Mouse (Mus musculus) kidney, adult 9 months (tissue): ENCODE measurements at regions not wholly inside any gene's neighbourhood (a gene's known extent, or its start where the extent isn't known, plus 50 kb on each side); places are given as distances from the start of the nearest gene placed in this dataset.

Experiments
- DNase-seq: peaks from one replicate; pipeline ENCODE4 v3.0.0; 2022

- no peak for DNase-seq
Observed at GRCm38 (mm10) chr10:61034056-61034455, 55.1 kb upstream of the Pcbd1 start.

DNA sequence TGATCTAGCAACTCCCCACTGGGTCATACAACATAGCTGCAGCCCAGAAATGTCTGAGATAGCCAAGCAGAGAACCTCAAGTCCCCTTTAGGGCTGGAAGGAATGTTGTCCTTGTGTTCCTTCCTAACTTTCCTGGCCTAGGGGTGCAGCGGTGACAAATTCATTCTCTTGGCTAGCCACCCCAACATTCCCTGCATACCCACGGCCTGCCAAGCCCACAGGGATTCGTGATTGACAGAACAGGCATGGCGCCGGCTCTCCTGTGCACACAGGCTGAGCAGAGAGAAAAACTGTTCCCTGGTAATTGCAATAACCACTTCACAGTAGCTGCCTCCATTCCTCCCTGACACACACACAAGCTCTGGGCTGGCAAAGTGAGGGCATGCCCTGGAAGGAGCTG, 60.5 kb upstream of the Pcbd1 start:
- DNase-seq: peak; percentile 35

- DNase-seq: no peak
Observed at GRCm38 (mm10) chr10:61027215-61027614, 61.9 kb upstream of the Pcbd1 start.

- DNase-seq: no peak
Observed at GRCm38 (mm10) chr10:61025061-61025460, 64.1 kb upstream of the Pcbd1 start.

GRCm38 (mm10) chr10:61024166-61024565, 65.0 kb upstream of the Pcbd1 start:
- peak; percentile 37 for DNase-seq

- no peak for DNase-seq
Observed at GRCm38 (mm10) chr10:61023431-61023830, 65.7 kb upstream of the Pcbd1 start.

DNA sequence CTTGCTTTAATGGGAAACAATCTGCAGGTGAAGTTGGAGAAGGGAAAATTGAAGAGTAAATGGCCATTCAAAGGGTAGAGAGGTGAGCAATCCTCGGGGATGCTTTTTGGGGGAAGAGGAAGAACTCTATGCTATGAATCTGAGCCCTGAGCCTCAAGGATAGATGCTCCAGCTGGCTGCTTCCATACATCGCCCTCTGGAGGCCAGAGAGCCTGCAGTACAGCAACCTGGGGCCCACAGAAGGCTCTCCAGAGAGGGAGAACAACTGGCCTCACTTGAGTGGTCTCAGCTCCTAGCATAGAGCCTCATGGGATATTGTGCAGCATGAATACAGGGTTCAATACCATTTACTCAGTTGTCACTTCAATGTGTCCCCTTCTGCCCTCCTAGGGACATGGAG, 69.6 kb upstream of the Pcbd1 start:
- no peak for DNase-seq

GRCm38 (mm10) chr10:61012199-61012695, 76.9 kb upstream of the Pcbd1 start:
- no peak for DNase-seq

GRCm38 (mm10) chr10:61010697-61011096, 78.4 kb upstream of the Pcbd1 start:
- DNase-seq: no peak

DNA sequence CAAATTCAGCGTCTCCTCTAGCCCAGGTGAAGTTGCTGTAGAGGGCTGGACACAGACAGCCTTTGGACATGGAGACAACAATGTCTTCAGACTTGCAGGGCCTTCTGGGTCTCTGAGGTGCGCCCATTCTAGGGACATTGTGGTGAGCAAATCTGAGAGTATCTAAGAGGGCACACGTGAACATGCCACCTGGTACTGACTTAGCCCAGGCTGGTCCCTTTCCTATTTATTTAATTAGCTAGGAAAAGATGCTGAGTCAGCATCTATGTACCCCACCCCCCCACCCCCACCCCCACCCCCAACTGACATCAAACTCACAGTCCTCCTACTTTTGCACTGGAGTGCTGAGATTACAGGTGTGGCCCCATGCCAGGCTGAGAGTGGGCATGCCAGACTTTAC, 81.7 kb upstream of the Pcbd1 start:
- no peak for DNase-seq

- DNase-seq: no peak
Observed at GRCm38 (mm10) chr10:61001745-61002160, 87.4 kb upstream of the Pcbd1 start.

DNA sequence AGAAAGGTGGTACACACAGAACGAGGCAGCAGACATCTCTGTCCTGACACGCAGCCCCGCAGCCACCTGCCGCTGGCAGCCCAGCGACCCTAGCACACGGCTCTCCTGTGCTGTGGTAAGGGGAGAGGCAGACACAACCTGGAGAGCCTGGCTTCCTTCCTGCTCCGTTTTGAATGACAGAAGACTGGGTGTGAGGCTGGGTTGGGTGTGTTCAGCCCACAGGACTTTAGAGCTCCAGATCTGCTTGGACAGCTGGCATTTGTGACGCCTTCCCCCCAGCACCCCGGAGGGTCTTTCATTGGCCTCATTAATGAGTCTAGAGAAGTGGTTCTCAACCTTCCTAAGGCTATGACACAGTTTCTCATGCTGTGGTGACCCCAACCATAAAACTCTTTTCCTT, 91.7 kb upstream of the Pcbd1 start:
- no peak for DNase-seq

GRCm38 (mm10) chr10:60995908-60996640, 93.1 kb upstream of the Pcbd1 start:
- no peak for DNase-seq

DNA sequence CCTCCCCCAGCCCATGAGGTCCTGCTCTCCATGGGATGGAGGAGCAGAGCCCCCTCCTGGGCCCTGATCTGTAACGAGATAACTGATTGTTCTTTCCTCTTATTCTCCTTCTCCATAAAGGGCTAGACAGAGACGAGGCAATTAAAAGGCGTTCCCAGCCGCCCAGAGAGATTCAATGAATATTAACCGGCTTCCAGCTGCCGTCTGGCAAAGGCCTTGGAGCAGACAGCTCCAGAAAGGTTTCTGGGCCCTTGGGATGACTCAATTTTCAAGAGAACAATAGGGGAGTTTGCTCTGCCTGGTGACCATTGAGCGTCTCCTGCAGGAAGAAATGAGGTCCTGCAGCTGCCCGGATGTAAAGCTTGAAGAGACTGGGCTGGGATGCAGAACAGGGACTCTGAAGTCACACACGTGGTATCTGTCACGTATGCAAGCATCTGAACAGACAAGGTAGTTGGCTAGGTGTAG, 104.0 kb upstream of the Pcbd1 start:
- peak; percentile 21 for DNase-seq

- DNase-seq: no peak
Observed at GRCm38 (mm10) chr10:60981770-60982169, 107.4 kb upstream of the Pcbd1 start.

- DNase-seq: no peak
Observed at GRCm38 (mm10) chr10:60973615-60974014, 115.5 kb upstream of the Pcbd1 start.

GRCm38 (mm10) chr10:60964843-60965242, 124.3 kb upstream of the Pcbd1 start:
- DNase-seq: no peak

GRCm38 (mm10) chr10:60957820-60958233, 126.4 kb upstream of the Unc5b start:
- no peak for DNase-seq

GRCm38 (mm10) chr10:60955467-60955866, 124.1 kb upstream of the Unc5b start:
- DNase-seq: no peak

DNA sequence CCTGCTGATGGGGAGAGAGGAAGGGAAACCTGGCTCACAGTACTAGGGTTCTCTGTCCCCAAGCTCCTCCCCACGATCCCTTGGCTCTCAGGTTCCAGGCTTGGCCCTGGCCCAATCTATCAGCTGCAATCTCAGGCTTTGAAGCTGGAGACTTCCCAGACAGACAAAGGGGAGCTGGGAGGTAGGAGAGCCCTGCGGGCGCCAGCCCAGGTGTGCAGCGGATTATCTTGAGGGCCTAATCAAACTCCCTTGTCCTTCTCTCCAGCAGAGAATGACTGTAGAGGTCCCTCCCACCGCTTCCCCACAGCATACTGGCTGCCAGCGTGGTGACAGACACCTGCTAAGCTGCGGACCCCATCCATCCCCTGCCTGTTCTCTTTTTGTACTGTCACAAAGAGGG, 121.1 kb upstream of the Unc5b start:
- DNase-seq: no peak

GRCm38 (mm10) chr10:60948983-60949677, 117.7 kb upstream of the Unc5b start:
- DNase-seq: no peak

DNA sequence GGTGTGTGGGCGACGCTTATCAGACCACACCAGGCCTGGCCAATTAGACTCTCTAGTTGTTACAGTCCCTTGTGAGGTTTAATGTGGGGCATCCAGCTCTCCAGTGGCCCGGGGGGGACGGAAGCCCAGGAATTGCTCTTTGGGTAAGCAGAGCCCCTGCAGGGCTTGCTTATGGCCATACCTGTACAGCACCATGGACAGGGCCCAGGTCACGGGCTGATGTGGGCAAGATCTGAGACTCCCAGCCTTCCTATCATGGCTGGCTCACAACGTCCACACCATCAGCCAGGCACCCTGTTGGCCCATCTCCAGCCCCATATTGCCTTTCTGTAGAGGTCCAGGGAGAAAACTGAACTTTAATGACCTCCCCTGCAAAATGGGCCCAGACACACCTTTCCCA, 111.7 kb upstream of the Unc5b start:
- no peak for DNase-seq

DNA sequence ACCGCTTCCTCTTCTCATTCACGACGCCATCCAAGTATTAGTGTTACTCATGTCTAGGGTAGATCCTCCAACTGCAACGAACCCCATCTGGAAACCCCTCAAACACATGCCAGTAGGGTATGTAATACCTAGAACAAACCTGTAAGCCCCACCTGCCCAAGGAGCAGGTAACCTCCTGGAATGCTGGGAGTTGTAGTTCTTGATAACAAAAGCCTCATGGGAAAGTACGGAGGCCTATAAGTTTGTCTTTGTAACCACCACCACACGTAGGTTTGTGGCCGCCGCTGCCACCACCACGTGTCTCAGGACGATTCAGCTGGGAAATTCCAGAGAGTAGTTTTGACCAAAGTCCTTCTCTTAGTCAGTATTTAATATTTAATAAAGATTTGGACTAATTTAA, 107.4 kb upstream of the Unc5b start:
- DNase-seq: no peak

DNA sequence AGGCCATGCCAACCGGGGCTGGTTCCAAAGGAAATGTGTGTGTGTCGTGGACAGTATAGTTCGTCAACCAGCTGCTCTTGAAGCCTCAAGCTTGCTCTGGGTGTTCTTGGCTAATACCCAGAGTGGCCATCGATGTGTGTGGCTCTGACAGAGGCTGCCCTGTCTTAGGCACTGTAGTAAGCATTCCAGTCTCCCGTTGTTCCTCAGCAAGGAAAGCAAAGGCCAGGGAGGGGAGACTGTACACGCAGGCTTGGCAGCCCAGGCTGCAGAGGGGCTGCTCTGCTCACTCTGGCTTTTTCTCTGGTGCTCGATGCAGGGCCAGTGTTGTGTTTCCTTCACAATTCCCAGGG, 106.1 kb upstream of the Unc5b start:
- no peak for DNase-seq
